Mouse (Mus musculus): ENCODE measurements at regions not wholly inside any gene's neighbourhood (a gene's known extent, or its start where the extent isn't known, plus 50 kb on each side); places are given as distances from the start of the nearest gene placed in this dataset.

GRCm38 (mm10) chr15:24786336-24786735 lies 627.2 kb downstream of the Basp1 start:
- WGBS = 43% methylated on average over 3 of the region's 3 CpGs
- Histone ChIP-seq H3K4me1 (ENCODE audit: control insufficient read depth, insufficient read depth, low read length) (no peaks in the 10 kb centered on the region), H3K9ac (ENCODE audit: low read depth, low read length, severe bottlenecking) (no peak overlapping the region), H3K9me3 (ENCODE audit: control insufficient read depth, low read length) (no peaks in the 10 kb centered on the region), H3K27ac (replicated peaks; ENCODE audit: low read depth, low read length) (no peak overlapping the region), H3K4me2 (replicated peaks; ENCODE audit: low read depth, low read length, severe bottlenecking) (no peak overlapping the region), H3K27me3 (ENCODE audit: control insufficient read depth, insufficient read depth, low read length) (no peaks in the 10 kb centered on the region), H3K36me3 (ENCODE audit: control insufficient read depth, insufficient read depth, low read length) (no peaks in the 10 kb centered on the region), H3K4me3 (replicated peaks; ENCODE audit: low read length) (no peak overlapping the region)
- no peak for TF ChIP-seq POLR2A (IDR thresholded peaks at IDR 0.05; ENCODE audit: borderline replicate concordance, extremely low read depth, insufficient read depth, insufficient read length)
- DNase-seq (ENCODE audit: low spot score) (peak; percentile 66), ATAC-seq (ENCODE audit: low FRiP score, low read depth) (peak; percentile 71; the same call in 1 of the 2 replicates)

- Histone ChIP-seq H3K9ac (ENCODE audit: low read depth, low read length, severe bottlenecking) (no peak overlapping the region), H3K4me1 (ENCODE audit: control insufficient read depth, insufficient read depth, low read length) (no peaks in the 10 kb centered on the region), H3K27me3 (ENCODE audit: control insufficient read depth, insufficient read depth, low read length) (no peaks in the 10 kb centered on the region), H3K27ac (replicated peaks; ENCODE audit: low read depth, low read length) (no peak overlapping the region), H3K9me3 (ENCODE audit: control insufficient read depth, low read length) (no peaks in the 10 kb centered on the region), H3K4me3 (replicated peaks; ENCODE audit: low read length) (no peak overlapping the region), H3K36me3 (ENCODE audit: control insufficient read depth, insufficient read depth, low read length) (no peaks in the 10 kb centered on the region), H3K4me2 (replicated peaks; ENCODE audit: low read depth, low read length, severe bottlenecking) (no peak overlapping the region)
- ATAC-seq (ENCODE audit: low FRiP score, low read depth) (no peak), DNase-seq (ENCODE audit: low spot score) (no peak)
- TF ChIP-seq POLR2A (IDR thresholded peaks at IDR 0.05; ENCODE audit: borderline replicate concordance, extremely low read depth, insufficient read depth, insufficient read length) = no peak
- WGBS = 82% methylated on average over 1 of the region's 1 CpGs
These were observed 635.3 kb downstream of the Basp1 start for GRCm38 (mm10) chr15:24778234-24778633.

- Histone ChIP-seq H3K4me1 (ENCODE audit: control insufficient read depth, insufficient read depth, low read length) (no peaks in the 10 kb centered on the region), H3K4me2 (replicated peaks; ENCODE audit: low read depth, low read length, severe bottlenecking) (no peak overlapping the region), H3K27me3 (ENCODE audit: control insufficient read depth, insufficient read depth, low read length) (no peaks in the 10 kb centered on the region), H3K27ac (replicated peaks; ENCODE audit: low read depth, low read length) (no peak overlapping the region), H3K36me3 (ENCODE audit: control insufficient read depth, insufficient read depth, low read length) (no peaks in the 10 kb centered on the region), H3K9me3 (ENCODE audit: control insufficient read depth, low read length) (no peaks in the 10 kb centered on the region), H3K9ac (ENCODE audit: low read depth, low read length, severe bottlenecking) (no peak overlapping the region), H3K4me3 (replicated peaks; ENCODE audit: low read length) (no peak overlapping the region)
- WGBS = 33% methylated on average over 2 of the region's 2 CpGs
- DNase-seq (ENCODE audit: low spot score) = no peak
- ATAC-seq (ENCODE audit: low FRiP score, low read depth) = no peak
- no peak for TF ChIP-seq POLR2A (IDR thresholded peaks at IDR 0.05; ENCODE audit: borderline replicate concordance, extremely low read depth, insufficient read depth, insufficient read length)
These were observed 661.9 kb downstream of the Basp1 start for GRCm38 (mm10) chr15:24751480-24752157.

GRCm38 (mm10) chr15:24743240-24743639 lies 670.3 kb downstream of the Basp1 start:
- DNase-seq (ENCODE audit: low spot score) = no peak

GRCm38 (mm10) chr15:24725170-24725569 lies 688.4 kb downstream of the Basp1 start:
- H3K9ac ChIP-seq (ENCODE audit: low read depth, low read length, severe bottlenecking) = no peak overlapping the region
- no peak for TF ChIP-seq POLR2A (IDR thresholded peaks at IDR 0.05; ENCODE audit: borderline replicate concordance, extremely low read depth, insufficient read depth, insufficient read length)
- no peak for ATAC-seq (ENCODE audit: low FRiP score, low read depth)
- no peaks in the 10 kb centered on the region for H3K4me1 ChIP-seq (ENCODE audit: control insufficient read depth, insufficient read depth, low read length)
- H3K4me2 ChIP-seq (replicated peaks; ENCODE audit: low read depth, low read length, severe bottlenecking) = no peak overlapping the region
- no peak for DNase-seq (ENCODE audit: low spot score)
- H3K36me3 ChIP-seq (ENCODE audit: control insufficient read depth, insufficient read depth, low read length) = no peaks in the 10 kb centered on the region
- H3K27me3 ChIP-seq (ENCODE audit: control insufficient read depth, insufficient read depth, low read length) = no peaks in the 10 kb centered on the region
- no peak overlapping the region for H3K27ac ChIP-seq (replicated peaks; ENCODE audit: low read depth, low read length)
- H3K9me3 ChIP-seq (ENCODE audit: control insufficient read depth, low read length) = no peaks in the 10 kb centered on the region
- H3K4me3 ChIP-seq (replicated peaks; ENCODE audit: low read length) = no peak overlapping the region
- WGBS = 90% methylated on average over 4 of the region's 4 CpGs

More at GRCm38 (mm10) chr15:24743240-24743639, 670.3 kb downstream of the Basp1 start:
- no peaks in the 10 kb centered on the region for H3K36me3 ChIP-seq (ENCODE audit: control insufficient read depth, insufficient read depth, low read length)
- H3K9me3 ChIP-seq (ENCODE audit: control insufficient read depth, low read length) = no peaks in the 10 kb centered on the region
- no peaks in the 10 kb centered on the region for H3K27me3 ChIP-seq (ENCODE audit: control insufficient read depth, insufficient read depth, low read length)
- no peaks in the 10 kb centered on the region for H3K4me1 ChIP-seq (ENCODE audit: control insufficient read depth, insufficient read depth, low read length)
- H3K4me3 ChIP-seq (replicated peaks; ENCODE audit: low read length) = no peak overlapping the region
- 52% methylated on average over 6 of the region's 6 CpGs for WGBS
- H3K27ac ChIP-seq (replicated peaks; ENCODE audit: low read depth, low read length) = no peak overlapping the region
- H3K4me2 ChIP-seq (replicated peaks; ENCODE audit: low read depth, low read length, severe bottlenecking) = no peak overlapping the region
- TF ChIP-seq POLR2A (IDR thresholded peaks at IDR 0.05; ENCODE audit: borderline replicate concordance, extremely low read depth, insufficient read depth, insufficient read length) = no peak
- no peak overlapping the region for H3K9ac ChIP-seq (ENCODE audit: low read depth, low read length, severe bottlenecking)
- ATAC-seq (ENCODE audit: low FRiP score, low read depth) = no peak
